Mouse (Mus musculus): ENCODE data around the gene Gm7579.
"Not testable (repeated sequence)": the region's sequence is repeated elsewhere in the genome, so short reads cannot be mapped to it uniquely, and the experiment has no call there.

Gene Gm7579

DNA sequence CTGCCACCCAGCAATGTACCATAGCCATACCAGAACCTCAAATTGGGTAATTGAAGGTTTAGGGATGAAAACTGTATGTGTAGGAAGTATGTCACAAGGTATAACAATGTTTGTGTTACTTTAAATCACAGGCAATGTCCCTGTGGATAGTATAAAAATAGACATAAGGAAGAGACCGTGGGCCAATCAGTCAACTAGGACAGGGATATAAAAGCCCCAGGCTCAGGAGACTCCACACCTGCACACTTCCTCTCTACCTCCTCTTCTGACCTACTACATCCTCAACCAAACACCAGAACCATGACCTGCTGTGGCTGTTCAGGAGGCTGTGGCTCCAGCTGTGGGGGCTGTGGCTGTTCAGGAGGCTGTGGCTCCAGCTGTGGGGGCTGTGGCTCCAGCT, at the start of gene Gm7579:
TSS of gene Gm7579 (plus strand) at position 301 of the 400 bp plus-strand sequence.
- no peak for DNase-seq

DNA sequence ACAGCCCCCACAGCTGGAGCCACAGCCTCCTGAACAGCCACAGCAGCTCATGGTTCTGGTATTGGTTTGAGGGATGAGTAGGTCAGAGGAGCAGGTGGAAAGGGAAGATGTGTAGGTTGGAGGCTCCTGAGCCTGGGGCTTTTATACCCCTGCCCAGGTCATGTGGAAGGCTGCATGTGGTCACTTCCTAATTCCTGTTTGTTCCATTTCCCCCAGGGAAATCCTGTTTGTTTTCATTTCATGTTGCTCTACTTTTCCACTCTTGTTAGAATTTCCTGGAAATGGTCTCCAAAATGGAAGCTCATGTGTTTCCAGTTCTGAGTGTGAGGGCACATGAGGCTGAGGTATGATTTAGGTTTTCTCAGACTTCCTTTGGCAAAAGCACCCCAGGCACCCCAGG, 46.0 kb upstream of the Gm7579 start, which contains the start of gene Gm4553:
TSS of gene Gm4553 (minus strand) at position 101 of the 400 bp plus-strand sequence.
- not testable (repeated sequence) for DNase-seq

DNA sequence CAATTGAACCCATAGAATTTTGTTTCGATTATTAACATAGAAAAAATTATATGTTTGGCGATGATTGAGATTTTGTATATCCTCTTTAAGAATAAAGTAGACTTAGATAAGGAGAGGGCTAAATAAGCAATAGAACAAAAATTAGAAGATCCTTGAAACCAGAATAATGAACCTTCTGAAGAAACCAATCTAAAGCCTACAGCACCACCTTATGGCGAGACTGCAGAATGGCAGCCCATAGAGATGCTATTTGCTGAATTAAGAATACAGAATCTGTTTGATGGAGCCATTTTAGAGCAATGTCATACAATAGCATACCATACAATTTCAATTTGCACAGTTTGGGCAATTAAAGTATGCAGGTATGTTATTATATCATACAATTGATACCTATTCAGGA, 41.8 kb upstream of the Gm7579 start:
- DNase-seq: no peak

DNA sequence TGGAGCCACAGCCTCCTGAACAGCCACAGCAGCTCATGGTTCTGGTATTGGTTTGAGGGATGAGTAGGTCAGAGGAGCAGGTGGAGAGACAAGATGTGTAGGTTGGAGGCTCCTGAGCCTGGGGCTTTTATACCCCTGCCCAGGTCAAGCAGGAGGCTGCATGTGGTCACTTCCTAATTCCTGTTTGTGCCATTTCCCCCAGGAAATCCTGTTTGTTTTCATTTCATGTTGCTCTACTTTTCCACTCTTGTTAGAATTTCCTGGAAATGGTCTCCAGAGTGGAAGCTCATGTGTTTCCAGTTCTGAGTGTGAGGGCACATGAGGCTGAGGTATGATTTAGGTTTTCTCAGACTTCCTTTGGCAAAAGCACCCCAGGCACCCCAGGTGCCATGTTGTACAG, 35.8 kb upstream of the Gm7579 start, which contains the start of gene Krtap5-2:
TSS of gene Krtap5-2 (minus strand) at position 101 of the 400 bp plus-strand sequence.
- not testable (repeated sequence) for DNase-seq

DNA sequence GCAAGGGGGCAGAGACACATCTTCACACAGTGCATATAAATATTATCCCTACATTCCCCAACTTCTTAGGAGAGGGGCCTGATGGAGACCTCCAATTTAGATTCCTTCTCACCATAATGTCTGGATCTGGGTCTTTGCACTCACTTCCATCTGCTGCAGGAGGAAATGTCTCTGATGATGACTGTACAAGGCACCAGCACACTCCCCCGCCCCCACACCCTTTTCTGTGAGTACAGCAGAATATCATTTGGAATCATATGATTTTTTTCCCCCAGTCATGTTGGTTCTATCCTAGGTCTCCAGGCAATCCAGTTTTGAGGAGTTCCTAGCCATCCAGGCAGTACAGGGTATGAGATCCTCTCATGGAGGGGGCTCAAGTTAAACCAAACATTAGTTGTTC, 33.0 kb upstream of the Gm7579 start:
- no peak for DNase-seq

DNA sequence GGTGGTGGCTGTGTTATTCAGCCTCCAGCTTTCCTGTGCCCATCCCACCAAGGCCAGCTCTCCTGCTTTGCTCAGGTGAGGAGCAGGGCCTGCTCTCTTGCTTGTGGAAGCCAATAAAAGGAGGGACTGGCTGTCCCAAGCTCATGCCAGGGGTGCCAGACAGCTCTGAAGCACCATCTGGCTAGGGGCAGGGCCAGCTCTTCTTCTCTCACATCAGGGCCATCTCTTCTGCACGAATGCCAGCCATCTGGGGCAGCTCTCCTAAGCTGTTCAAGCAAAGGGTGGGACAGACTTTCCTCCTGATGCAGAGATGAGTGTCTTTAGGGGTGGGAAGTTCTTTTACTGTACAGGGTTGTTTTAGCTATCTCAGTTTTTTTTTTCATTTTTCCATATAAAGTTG, 30.6 kb upstream of the Gm7579 start:
- DNase-seq: no peak

DNA sequence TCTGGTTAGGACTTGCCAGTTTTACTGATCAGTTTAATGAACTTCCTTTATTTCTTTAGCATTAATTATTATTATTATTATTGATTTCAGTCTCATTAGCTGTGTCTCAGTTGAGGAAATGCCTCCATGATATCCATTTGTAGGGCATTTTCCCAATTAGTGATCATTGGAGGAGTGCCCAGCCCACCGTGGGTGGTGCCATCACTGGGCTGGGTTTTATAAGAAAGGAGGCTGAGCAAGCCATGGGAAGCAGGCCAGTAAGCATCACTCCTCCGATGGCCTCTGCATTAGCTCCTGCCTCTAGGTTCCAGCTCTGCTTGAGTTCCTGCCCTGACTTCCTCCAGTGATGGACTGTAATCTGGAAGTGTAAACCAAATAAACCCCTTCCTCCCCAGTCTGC, 23.5 kb upstream of the Gm7579 start:
- DNase-seq: no peak

DNA sequence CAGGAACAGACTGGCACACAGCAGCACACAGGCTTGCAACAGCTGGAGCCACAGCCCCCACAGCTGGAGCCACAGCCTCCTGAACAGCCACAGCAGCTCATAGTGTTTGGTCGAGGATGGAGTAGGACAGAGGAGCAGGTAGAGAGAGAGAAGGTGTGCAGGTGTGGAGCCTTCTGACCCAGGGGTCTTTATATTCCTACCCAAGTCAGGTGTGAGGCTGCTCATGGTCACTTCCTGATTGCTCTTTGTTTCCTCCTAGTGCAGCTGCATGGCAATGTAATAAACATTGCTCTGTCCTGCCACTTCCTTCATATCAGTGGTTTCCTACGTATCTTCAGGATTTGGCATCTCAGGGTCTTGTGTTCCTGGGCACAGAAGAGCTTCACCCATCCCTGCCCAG, 21.4 kb upstream of the Gm7579 start, which contains the start of gene Gm10153:
TSS of gene Gm10153 (minus strand) at position 101 of the 400 bp plus-strand sequence.
- DNase-seq: no peak

DNA sequence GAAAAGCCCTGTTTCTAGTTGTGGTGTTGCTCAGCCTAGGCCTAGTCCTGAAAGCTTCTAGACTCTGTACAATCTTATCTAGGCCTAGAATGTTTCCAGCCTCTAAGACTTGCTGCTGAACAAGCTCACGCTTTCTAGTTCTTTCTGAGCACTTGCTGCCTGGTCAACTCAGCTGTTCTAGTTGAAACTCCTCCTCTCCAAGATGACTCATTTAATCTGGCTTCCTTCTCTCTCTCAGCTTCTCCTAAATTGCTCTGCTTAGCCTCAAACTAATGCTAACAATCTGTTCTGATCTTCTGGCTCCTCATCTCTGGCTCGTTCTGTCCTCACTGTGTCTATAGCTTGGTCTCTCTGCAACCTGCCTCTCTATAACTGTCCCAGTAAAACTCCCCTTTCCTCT, 12.9 kb upstream of the Gm7579 start:
- no peak for DNase-seq

DNA sequence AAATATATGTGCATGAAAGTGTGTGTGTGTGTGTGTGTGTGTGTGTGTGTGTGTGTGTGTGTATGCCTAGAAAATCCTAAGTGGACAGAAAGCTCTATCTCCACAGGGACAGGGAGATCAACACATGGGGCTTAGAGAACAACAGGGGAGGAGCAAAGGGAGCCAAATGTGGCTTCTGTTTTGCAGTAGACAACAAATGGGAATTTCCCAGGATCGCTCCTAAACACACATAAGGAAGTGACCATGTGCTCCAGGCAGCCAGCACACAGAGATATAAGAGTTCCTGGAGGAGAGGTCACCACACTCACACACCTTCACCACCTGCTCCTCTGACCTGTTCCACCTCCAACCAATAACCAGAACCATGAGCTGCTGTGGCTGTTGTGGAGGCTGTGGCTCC, 10.6 kb upstream of the Gm7579 start, which contains the start of gene Krtap5-3:
TSS of gene Krtap5-3 (plus strand) at position 301 of the 400 bp plus-strand sequence.
- no peak for DNase-seq

DNA sequence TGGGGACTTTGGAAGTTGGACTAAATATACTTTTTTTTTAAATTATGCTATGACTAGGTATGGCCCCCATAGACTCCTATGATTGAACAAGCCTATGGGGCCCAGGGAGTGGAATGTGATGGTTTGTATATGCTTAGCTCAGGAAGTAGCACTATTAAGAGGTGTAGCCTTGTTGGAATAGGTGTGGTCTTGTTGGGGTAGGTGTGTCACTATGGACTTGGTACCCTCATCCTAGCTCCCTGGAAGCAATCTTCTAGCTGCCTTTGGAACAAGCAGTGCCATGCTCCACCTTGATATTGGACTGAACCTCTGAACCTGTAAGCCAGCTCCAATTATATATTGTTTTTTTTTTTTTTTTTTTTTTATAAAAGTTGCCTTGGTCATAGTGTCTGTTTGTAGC, 6.2 kb upstream of the Gm7579 start:
- DNase-seq: no peak

DNA sequence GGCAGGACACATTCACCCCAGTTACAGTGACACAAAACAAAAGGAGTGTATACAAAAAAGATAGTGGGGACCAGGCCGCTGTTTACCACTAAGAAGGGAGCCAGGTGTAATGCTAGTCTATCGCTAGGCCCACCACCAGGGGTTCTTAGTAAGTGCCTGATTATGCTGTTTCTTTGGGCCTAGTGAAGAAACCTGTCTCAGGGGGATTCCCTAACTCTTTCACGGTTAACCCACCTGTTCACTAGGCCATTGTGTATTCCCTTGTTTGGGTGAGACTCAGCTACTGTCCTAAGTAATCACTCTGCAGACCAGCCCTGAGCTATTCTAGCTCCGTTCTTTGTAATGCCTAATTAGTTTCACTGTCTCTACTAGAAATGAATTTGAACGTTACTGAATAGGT, 4.8 kb upstream of the Gm7579 start:
- not testable (repeated sequence) for DNase-seq

DNA sequence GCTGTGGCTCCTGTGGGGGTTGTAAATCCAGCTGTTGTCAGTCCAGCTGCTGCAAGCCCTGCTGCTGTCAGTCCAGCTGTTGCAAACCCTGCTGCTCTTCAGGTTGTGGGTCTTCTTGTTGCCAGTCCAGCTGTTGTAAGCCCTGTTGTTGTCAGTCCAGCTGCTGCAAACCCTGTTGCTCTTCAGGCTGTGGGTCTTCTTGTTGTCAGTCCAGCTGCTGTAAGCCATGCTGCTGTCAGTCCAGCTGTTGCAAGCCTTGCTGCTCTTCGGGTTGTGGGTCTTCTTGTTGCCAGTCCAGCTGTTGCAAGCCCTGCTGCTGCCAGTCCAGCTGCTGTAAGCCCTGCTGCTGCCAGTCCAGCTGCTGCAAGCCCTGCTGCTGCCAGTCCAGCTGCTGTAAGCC, 477 bp downstream of the Gm7579 start:
- not testable (repeated sequence) for DNase-seq

DNA sequence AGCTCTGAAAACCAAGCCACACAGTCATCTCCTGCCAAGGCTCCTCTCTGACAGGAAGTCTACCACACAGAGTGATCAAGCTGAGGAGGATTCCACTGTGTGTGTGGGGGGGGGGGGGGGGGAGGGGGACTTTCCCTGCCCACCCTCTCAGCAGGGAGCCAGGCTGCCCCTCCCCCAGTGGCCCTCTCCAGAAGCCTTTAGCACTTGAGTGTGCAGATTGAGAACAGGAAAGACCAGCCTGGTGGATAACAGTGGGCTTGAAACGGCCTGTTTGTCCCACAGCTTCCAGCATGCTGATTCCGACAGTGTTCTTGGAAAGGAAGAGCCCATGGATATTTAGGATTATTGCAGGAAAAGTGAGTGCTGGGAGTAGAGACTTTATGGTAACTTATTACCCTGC, 12.9 kb downstream of the Gm7579 start:
- DNase-seq: no peak

DNA sequence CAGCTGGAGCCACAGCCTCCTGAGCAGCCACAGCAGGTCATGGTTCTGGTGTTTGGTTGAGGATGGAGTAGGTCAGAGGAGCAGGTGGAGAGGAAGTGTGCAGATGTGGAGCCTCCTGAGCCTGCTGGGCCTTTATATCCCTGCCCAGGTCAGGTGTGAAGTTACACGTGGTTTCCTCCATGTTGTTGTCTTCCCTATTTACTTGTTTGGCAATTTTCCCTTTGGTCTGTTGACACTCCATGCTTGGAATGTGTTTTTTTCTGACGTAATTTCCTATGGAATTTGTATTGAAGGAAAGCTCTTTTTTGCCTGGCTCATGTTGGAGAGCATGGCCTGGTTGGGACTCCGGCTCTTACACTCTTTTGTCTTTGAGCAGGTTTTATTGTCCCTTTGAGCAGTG, 18.2 kb downstream of the Gm7579 start, which contains the start of gene Krtap5-5:
TSS of gene Krtap5-5 (minus strand) at position 101 of the 400 bp plus-strand sequence.
- DNase-seq: not testable (repeated sequence)

DNA sequence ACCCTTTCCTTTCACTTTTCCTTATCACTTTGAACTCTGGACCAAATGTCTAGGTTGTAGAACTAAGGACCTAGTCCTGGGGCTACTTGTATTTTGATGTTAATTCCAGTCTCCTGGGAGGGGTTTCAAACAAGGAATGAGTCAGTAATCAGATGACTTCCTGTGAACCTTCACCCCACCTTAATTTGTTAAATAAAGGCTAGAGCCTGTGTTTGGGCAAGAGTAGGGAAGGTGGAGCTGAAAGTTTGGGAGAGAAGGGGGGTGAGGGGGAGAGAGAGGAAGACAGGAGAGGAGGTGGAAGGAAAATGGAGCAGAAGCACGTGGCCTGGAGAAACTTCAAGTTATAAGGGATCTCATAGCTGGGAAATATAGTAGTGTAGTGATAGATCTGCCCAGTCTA, 19.9 kb downstream of the Gm7579 start:
- DNase-seq: no peak

DNA sequence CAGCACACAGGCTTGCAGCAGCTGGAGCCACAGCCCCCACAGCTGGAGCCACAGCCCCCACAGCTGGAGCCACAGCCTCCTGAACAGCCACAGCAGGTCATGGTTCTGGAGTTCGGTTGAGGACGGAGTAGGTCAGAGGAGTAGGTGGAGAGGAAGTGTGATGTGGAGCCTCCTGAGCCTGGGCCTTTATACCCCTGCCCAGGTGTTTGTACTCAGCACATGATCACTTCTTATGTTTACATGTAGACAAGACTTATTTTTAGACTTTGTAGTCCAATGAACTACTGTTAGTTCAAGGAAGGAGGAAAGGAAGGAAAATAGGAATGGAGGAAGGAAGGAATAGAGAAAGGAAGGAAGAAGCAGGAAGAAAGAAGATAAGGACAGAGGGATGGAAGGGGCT, 29.3 kb downstream of the Gm7579 start, which contains the start of gene Gm40460:
TSS of gene Gm40460 (minus strand) at position 101 of the 400 bp plus-strand sequence.
- DNase-seq: no peak

DNA sequence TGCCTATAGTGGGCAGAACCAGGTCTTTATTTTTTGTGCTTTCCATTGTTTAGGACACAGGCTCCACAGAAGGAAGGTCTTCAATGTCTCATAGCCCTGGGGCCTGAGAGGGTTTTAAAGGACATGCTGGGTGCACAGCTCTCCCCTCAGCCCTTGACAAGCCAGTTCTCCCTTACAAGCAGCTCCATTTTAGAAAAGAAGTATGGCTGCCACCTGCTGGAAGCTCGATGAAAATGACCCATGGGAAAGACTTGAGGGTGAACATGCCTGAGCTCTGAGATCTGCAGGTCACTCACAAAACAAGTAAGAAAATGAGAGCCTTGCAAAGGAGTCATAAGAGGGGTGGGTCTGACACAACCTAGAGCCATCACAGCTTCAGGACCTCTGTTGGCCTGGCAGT, 38.2 kb downstream of the Gm7579 start:
- DNase-seq: peak; percentile 33

DNA sequence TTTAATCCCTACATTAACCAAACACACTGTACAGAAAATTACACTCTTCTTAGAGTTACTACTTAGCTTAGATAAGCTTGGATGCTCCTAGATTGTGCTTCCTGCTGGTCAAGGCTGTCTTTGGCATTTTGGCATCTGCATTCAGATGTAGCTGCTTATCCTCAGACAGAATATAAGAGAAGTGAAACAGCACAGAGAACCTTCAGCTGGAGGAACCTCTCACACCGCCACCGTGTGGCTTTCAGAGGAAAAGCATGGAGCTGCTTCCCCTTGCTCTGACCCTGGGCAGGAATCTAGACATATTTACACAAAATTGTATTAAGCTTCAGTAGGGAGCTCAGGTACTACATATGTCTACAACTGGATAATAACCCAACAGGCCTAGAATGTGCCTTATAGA, 43.9 kb downstream of the Gm7579 start:
- peak; percentile 29 for DNase-seq

DNA sequence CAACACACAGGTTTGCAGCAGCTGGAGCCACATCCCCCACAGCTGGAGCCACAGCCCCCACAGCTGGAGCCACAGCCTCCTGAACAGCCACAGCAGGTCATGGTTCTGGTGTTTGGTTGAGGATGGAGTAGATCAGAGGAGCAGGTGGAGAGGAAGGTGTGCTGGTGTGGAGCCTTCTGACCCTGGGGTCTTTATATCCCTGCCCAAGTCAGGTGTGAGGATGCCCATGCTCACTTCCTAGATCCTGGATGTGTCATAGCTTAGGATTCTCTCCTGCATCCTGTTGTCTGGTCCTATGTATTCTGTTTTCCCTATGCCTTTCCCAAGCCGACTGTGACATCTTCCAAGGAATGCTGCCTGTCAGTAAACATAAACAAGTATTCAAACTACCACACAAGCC, 46.6 kb downstream of the Gm7579 start, which contains the start of gene Gm2431:
TSS of gene Gm2431 (minus strand) at position 101 of the 400 bp plus-strand sequence.
- not testable (repeated sequence) for DNase-seq

Measured in kidney, postnatal 14 days (tissue).